Mouse (Mus musculus): Measurements from ENCODE around the gene Ephb2.

DNA sequence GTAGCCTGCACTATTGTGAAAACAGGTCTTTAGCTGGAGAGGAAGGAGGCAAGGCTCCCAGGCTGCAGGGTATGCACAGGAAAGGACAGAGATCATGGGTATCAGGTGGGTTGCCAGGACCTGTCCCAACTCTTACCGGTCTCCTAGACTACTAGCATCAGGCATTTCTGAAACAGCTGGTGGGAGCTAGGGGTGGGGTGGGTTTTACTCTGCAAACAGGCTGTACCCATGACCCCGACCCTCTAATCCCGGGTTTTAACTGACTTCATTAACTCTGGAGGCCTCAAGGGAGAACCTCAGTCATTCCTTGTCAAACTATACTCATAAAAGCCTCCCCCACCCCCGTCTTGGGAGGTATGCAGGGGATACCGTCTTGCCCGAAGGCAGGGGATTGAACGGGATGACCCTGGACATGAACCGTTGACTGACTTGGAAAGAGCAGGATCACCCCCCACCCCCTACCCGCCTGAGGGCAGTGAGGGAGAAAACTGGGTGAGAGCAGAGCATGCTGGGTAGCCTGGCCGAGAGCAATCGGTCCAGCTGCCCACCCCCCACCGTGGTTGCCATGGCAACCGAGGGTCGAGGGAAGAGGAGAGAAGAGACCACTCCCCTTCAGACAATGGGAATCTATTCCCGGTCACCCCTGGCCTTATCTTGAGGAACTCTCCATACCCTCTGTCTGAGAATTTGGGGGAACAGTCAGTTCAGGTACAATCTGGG lies 29.1 kb upstream of the Ephb2 start:
- TF ChIP-seq MAFK (IDR thresholded peaks at IDR 0.05; ENCODE audit: insufficient read depth, low read depth, low read length) (no peak), CHD2 (IDR thresholded peaks at IDR 0.05; ENCODE audit: low read depth, low read length) (no peak), HCFC1 (IDR thresholded peaks at IDR 0.05; ENCODE audit: borderline replicate concordance, insufficient read depth, low read length) (no peak)

Data from ES-E14 (cell line).